Mouse (Mus musculus) midbrain, embryonic 16.5 days (tissue): ENCODE data around the gene Cycs. TPM values are rescaled to one million over a fixed set of nuclear protein-coding genes. Genes with fewer than 3 reads are reported as not detected.

Experiments used
- ATAC-seq: fragments of 200-750 bp; cut with Nextera tagmentation; 2 replicates; pipeline ENCODE4 v1.8.0; 2017; ENCODE audit warnings: moderate TSS enrichment
- H3K27ac ChIP-seq: fragments of 300-500 bp; sonication (generic); 2 replicates; pipeline ENCODE4 v1.5.1; 2014; ENCODE audit warnings: mild to moderate bottlenecking, low read length, mixed read lengths
- H3K27me3 ChIP-seq: fragments of 300-500 bp; sonication (generic); 2 replicates; pipeline ENCODE4 v1.6.1; 2014; ENCODE audit warnings: low read depth, low read length, mixed read lengths; ENCODE audit not compliant: control insufficient read depth, insufficient read depth
- H3K36me3 ChIP-seq: fragments of 300-500 bp; sonication (generic); 2 replicates; pipeline ENCODE4 v1.6.1; 2014; ENCODE audit warnings: mild to moderate bottlenecking, low read length, moderate library complexity, mixed read lengths; ENCODE audit not compliant: control insufficient read depth, insufficient read depth
- H3K4me1 ChIP-seq: fragments of 300-500 bp; sonication (generic); 2 replicates; pipeline ENCODE4 v1.6.1; 2014; ENCODE audit warnings: mild to moderate bottlenecking, low read length, mixed read lengths; ENCODE audit not compliant: control insufficient read depth, insufficient read depth
- H3K4me2 ChIP-seq: fragments of 300-500 bp; sonication (generic); 2 replicates; pipeline ENCODE4 v1.6.1; 2014; ENCODE audit warnings: mild to moderate bottlenecking, low read length, mixed read lengths
- H3K4me3 ChIP-seq: fragments of 300-500 bp; sonication (generic); 2 replicates; pipeline ENCODE4 v1.5.1; 2014; ENCODE audit warnings: low read depth, mild to moderate bottlenecking, low read length, moderate library complexity, mixed read lengths
- H3K9ac ChIP-seq: fragments of 300-500 bp; sonication (generic); 2 replicates; pipeline ENCODE4 v1.6.1; 2014; ENCODE audit warnings: low read depth, low read length, mixed read lengths
- H3K9me3 ChIP-seq: fragments of 300-500 bp; sonication (generic); replicated peaks from 2 replicates; pipeline ENCODE4 v1.6.1; 2014; ENCODE audit warnings: mild to moderate bottlenecking, low read length, mixed read lengths; ENCODE audit not compliant: control insufficient read depth, poor library complexity, severe bottlenecking
- WGBS: fragments of 180-500 bp; shearing (Covaris S2); extraction: QIAGEN DNeasy Blood & Tissue Kit; methylation state at CpG from one replicate; pipeline ENCODE4 v1.1.7; 2014; 5-methylcytosine and 5-hydroxymethylcytosine counted together
- polyA plus RNA-seq: library from polyadenylated mRNA; unstranded; fragments of >200 nt; fragmentation: Nextera tagmentation; extraction: Ambion mirVana; gene quantifications from 2 replicates; pipeline ENCODE4 v1.2.1, GENCODE M21; 2015

Gene Cycs
- polyA plus RNA-seq, 1 experiment from 2014 or later = 73.5 TPM

DNA sequence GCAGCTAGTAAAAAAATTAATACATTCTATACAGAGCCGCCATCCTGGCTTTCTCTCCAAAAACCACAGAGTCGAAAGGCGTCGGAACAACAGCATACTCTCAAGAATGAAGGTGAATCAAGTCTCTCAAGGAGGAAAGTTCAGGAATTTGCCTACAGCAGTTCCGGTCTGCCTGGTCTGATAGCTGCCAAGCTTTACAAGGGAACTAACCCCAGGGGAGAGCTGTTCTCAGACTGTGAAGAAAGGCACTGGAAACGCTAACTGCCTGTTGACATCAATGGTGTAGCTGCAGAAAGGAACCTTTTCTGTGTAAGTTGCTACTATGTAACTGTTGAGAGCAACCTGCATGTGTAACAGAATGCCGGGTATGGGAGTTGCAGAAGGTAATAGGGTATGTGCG, 34.4 kb downstream of the Cycs start:
- WGBS = 75% methylated on average over 8 of the region's 8 CpGs
- Histone ChIP-seq H3K4me3 (no peak overlapping the region), H3K27me3 (no peaks in the 10 kb centered on the region), H3K4me2 (no peak overlapping the region), H3K9ac (no peak overlapping the region), H3K36me3 (no peaks in the 10 kb centered on the region), H3K27ac (no peak overlapping the region), H3K9me3 (no peaks in the 10 kb centered on the region), H3K4me1 (0 out of 2 replicates have a peak, but pooled peaks cover 2% of the 10 kb centered on the region)
- ATAC-seq = no peak

DNA sequence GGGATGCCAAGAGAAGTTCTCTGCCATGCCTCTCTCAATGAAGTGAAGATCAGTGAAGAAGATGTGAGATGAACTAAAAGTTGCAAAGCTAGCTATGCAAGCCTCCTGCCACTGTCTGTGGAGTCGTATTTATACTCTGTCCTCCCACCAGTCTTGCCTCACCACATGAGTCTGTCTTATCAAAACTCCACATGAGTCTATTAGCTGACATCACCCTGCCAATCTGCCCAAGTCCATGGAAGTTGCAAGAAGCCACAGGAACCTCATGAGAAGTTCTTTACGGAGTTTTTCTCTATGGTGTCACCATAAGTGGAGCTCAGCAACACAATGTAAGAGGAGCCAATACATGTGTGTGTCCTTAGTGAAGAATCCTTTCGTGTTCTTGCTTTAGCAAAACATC, 35.3 kb downstream of the Cycs start:
- no peak overlapping the region for H3K9ac ChIP-seq
- no peaks in the 10 kb centered on the region for H3K27me3 ChIP-seq
- H3K27ac ChIP-seq = no peak overlapping the region
- H3K36me3 ChIP-seq = no peaks in the 10 kb centered on the region
- peaks cover 3% of the 10 kb centered on the region for H3K4me1 ChIP-seq
- no peak for ATAC-seq
- no peaks in the 10 kb centered on the region for H3K9me3 ChIP-seq
- no peak overlapping the region for H3K4me3 ChIP-seq
- no peak overlapping the region for H3K4me2 ChIP-seq
- WGBS = 85% methylated on average over 3 of the region's 3 CpGs

DNA sequence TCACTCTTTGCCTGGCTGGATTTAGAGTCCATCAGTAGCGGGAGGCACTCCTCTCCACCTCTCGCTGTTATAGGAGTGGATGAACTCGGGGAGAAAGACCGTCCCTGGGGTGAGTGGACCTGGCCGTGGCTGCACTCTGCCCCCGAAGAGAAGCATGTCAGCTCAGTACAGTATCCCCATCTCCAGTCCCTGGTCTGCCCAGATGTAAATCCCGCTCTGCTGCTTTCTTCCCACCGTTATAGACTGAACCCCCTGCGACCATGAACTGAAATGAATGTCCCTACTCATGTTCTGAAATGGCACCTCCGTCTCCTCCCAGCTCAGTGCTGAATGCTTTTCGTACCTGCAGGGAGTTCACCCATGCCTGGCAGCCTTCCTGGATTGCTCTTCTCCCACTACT, 37.1 kb downstream of the Cycs start:
- H3K36me3 ChIP-seq = no peaks in the 10 kb centered on the region

DNA sequence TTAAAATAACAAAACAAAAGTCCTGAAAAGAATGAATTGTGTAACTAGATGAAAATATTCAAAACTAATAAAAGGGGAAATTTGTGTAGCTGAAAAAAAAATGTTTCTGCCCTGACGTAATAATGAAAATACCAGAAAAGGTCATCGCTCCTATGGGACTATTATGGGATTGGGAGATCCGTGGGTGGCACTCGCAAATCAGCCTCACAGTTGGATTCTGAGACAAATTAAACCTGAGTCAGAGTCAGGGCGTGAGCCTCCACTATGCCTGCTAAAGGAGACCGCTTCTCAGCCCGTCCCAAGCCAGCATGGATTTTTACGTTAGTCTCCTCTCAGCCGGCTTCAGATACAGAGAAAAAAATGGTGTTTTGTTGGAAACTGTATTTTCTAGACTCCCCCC, 38.9 kb downstream of the Cycs start:
- Histone ChIP-seq H3K4me3 (no peak overlapping the region), H3K27me3 (no peaks in the 10 kb centered on the region), H3K4me1 (peaks cover 3% of the 10 kb centered on the region), H3K9me3 (no peaks in the 10 kb centered on the region), H3K36me3 (no peaks in the 10 kb centered on the region), H3K4me2 (no peak overlapping the region), H3K9ac (no peak overlapping the region), H3K27ac (no peak overlapping the region)
- ATAC-seq = no peak
- 66% methylated on average over 9 of the region's 9 CpGs for WGBS

More for the DNA sequence above, 37.1 kb downstream of the Cycs start:
- H3K27ac ChIP-seq = no peak overlapping the region
- peaks cover 3% of the 10 kb centered on the region for H3K4me1 ChIP-seq
- ATAC-seq = no peak
- no peak overlapping the region for H3K4me3 ChIP-seq
- WGBS = 86% methylated on average over 11 of the region's 11 CpGs
- H3K27me3 ChIP-seq = no peaks in the 10 kb centered on the region
- H3K9me3 ChIP-seq = no peaks in the 10 kb centered on the region
- no peak overlapping the region for H3K9ac ChIP-seq
- H3K4me2 ChIP-seq = no peak overlapping the region

DNA sequence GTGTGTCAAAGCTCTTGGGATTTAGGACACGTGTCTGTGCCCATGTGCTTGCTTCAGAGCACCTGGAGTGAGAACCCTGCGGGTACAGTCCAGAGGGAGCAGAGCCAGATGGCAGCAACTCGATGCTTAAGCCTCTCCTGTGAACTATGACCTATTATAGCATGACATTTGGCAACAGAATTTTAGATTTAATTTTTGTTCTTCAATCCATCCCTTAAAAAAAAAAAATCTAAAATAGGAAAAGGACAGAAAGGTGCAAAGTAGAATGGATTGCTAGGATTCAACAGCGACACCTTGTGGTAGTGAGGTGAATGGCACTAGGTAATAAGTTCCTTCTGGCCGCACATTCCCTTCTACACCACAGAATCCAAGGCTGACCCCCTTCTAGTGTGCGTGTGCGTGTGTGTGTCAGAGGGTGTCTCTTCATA, 39.7 kb downstream of the Cycs start:
- Histone ChIP-seq H3K4me3 (no peak overlapping the region), H3K4me1 (peaks cover 3% of the 10 kb centered on the region), H3K36me3 (no peaks in the 10 kb centered on the region), H3K4me2 (no peak overlapping the region), H3K27me3 (no peaks in the 10 kb centered on the region), H3K9me3 (no peaks in the 10 kb centered on the region), H3K27ac (no peak overlapping the region), H3K9ac (no peak overlapping the region)
- ATAC-seq = 0 out of 2 replicates have a peak, but pooled peaks have one; percentile 62
- 22% methylated on average over 7 of the region's 7 CpGs for WGBS

DNA sequence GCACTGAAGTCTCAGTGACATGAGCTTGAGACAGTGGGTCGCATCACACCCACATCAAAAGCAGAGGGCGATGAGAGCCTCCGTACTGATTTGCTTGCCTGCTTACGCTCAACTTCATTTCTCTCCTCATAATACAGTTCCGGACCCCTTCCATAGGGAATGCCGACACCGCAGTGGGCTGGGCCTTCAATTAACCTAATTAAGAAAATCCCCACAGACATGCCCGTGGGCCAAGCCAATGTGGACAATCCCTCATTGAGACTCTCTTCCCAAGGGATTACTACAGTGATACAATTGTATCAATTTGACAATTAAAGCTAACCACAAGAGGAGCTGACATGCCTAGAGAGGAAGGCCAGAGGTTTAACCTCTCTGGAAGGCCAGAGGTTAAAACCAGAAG, 40.5 kb downstream of the Cycs start:
- no peaks in the 10 kb centered on the region for H3K9me3 ChIP-seq
- H3K27ac ChIP-seq = no peak overlapping the region
- H3K27me3 ChIP-seq = no peaks in the 10 kb centered on the region
- H3K4me1 ChIP-seq = peaks cover 3% of the 10 kb centered on the region
- 65% methylated on average over 8 of the region's 8 CpGs for WGBS
- H3K36me3 ChIP-seq = no peaks in the 10 kb centered on the region
- H3K4me3 ChIP-seq = no peak overlapping the region
- peak; percentile 3; the same call in 1 of the 2 replicates for ATAC-seq
- no peak overlapping the region for H3K9ac ChIP-seq
- H3K4me2 ChIP-seq = no peak overlapping the region

DNA sequence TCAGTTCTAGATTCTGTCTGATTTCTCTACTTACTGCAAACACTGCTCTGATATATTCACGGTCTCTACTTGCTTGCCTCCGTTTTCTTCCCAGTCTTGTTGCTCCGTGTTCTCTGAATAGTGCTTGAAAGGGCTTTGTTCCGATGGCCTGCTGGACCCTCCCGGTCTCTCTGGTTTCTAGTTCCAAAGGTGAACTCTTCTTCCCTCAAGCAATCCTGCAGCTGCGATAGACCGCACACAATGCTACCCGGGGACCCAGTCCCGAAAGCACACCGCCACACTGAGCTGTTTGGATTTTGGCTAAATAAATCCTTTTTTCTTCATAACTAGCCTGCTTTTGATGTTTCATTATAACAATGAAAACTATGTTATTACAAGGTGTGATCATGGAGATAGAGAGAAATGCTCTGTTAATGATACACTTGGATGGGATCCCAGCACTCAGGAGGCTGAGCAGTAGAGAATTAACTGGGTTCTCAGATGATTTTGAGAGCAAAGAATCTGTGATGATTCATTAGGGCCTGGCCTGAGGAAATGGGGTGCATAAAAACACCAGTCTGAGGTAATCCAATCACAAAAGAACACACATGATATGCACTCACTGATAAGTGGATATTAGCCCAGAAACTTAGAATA, 42.0 kb downstream of the Cycs start:
- no peak overlapping the region for H3K4me3 ChIP-seq
- no peaks in the 10 kb centered on the region for H3K27me3 ChIP-seq
- WGBS = 86% methylated on average over 10 of the region's 10 CpGs
- H3K36me3 ChIP-seq = no peaks in the 10 kb centered on the region
- H3K9ac ChIP-seq = no peak overlapping the region
- ATAC-seq = no peak
- H3K4me1 ChIP-seq = peaks cover 3% of the 10 kb centered on the region
- H3K4me2 ChIP-seq = no peak overlapping the region
- no peaks in the 10 kb centered on the region for H3K9me3 ChIP-seq
- no peak overlapping the region for H3K27ac ChIP-seq

DNA sequence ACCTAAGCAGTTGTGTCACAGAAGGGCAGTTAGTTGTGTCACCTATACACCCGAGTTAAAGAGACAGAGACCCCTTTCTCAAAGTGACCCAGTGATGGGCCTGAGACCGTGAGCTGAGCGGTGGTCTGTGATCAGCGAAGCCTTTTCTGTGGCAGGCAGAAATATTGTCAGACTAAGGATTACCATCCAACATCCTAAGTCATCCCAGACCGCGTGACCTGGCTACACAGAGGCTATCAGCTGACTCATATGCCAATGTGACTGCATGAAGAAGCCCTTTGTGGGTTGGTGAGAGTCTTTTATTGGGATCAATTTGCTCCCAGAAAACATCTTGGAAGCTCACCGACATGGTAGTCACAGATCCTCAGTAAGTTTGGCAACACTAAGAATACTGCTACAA, 43.6 kb downstream of the Cycs start:
- Histone ChIP-seq H3K36me3 (no peaks in the 10 kb centered on the region), H3K27ac (no peak overlapping the region), H3K27me3 (no peaks in the 10 kb centered on the region), H3K9ac (no peak overlapping the region), H3K4me3 (no peak overlapping the region), H3K4me1 (peaks cover 3% of the 10 kb centered on the region), H3K9me3 (no peaks in the 10 kb centered on the region), H3K4me2 (no peak overlapping the region)
- ATAC-seq = no peak
- 94% methylated on average over 7 of the region's 7 CpGs for WGBS

DNA sequence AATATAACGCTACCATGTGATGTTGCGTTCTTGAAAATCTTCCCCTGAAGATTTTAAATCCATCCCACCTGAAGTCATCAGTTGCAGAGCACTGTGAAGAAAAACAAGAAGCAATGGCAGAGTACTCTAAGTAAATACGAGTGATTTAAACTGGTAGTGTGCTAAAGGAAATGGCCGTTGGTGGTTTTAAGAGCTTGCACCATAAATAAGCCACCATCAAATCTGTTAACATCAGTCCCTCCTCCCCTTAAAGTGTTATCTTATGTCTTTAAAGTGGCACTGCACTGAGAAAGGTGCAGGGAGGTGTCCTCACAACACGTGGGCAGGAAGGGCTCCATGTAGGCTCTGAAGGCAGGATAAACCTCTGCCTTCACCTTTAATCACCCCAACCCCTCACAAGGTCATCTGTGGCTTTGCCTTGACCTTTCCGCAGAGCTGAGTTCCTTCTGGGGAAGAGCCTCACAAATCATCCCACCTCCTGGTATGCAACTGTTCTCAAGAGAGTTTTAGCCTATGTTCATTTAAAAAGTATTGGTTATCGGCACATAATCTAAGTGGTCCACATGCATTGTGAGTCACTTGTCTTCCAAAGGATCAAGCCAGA, 44.7 kb downstream of the Cycs start:
- H3K27me3 ChIP-seq = no peaks in the 10 kb centered on the region
- no peak overlapping the region for H3K4me3 ChIP-seq
- H3K27ac ChIP-seq = no peak overlapping the region
- no peaks in the 10 kb centered on the region for H3K36me3 ChIP-seq
- H3K9ac ChIP-seq = no peak overlapping the region
- H3K4me1 ChIP-seq = peaks cover 3% of the 10 kb centered on the region
- 86% methylated on average over 7 of the region's 7 CpGs for WGBS
- H3K9me3 ChIP-seq = no peaks in the 10 kb centered on the region
- no peak for ATAC-seq
- H3K4me2 ChIP-seq = no peak overlapping the region
